Mouse (Mus musculus) ovary, postnatal 36 days (tissue): ENCODE measurements around the gene Aknad1.

Experiments used
- DNase-seq: peaks from one replicate; pipeline ENCODE4 v3.0.0; 2022; ENCODE audit warnings: low spot score, mixed read lengths

The Aknad1 gene

GRCm38 (mm10) chr3:108751061-108751460, 11.6 kb downstream of the Aknad1 start:
- no peak for DNase-seq

DNA sequence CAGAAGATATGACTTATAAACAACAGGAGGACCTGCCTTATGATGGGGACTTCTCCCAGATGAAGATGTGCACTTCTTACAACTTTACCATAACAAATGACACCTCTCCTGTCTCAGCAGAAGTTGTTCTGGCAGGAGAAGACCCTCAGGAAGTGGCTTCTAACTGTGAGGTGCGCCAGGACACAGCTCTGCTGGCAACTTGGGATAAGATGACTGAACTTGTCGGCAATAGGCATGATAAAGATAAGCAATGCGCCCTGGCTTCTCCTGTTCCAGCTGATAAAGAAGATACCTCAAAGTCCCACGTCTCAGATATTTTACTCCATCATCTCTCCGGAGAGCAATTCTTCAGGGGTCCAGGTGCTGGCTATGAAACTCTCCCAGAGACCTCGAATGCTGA, 12.2 kb downstream of the Aknad1 start:
- DNase-seq: no peak

- DNase-seq: no peak
These were observed 15.1 kb downstream of the Aknad1 start for GRCm38 (mm10) chr3:108754541-108754940.

DNA sequence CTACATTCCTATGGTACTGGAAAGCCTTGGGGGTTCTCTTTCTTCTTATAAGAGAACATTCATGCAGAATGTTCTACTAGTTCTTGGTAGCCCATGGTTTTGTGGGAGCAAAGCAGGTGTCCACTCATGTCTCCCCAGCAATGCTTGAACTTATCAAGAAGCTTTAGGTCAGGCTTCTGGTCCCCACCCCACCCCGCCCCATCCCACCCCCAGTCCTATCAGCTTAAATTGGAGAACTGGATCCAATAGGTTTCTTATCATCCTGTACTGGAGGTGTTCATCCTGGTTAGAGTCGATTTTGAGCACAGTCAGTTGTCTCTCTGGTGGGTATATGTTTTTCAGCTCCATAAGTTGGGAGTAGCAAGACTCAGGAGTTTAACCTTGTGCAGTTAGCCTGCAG, 16.1 kb downstream of the Aknad1 start:
- no peak for DNase-seq

DNA sequence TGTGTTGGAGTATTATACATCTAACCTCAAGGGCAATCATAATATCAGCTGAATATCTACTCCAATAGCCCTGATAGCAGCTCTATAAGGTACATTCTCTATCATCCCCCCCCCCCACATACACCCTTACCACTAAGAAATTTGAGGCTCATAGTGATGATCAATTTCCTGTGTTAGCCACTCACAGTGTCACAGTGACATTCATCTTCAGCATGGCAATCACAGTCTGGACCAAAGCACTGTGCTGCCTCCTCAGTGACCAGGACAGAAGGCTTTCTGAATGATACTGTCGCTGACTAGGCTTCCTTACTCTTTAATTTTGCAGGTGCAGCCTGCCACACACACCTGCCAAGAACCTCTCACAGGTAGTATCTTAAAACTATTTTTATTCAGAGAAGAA, 16.7 kb downstream of the Aknad1 start:
- no peak for DNase-seq

DNA sequence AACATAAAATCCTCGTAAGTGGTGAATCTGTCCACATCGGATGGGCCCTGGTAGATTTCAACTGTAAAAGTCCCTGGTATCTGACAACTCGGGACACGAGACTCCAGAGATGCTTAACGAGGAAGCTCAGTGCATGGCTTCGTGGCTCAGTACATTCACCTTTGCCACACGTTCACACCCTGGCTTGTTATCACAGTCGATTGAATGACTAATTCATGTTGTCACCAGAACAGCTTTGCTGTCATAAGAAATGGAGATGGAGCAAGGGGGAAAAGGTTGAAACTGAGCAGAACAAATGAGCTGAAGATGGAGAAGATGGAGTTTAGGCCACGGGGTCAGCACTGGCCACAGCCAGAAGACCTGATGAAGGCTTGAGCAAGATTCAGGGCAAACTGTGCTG, 18.1 kb downstream of the Aknad1 start:
- DNase-seq: no peak

GRCm38 (mm10) chr3:108759566-108760420, 20.3 kb downstream of the Aknad1 start:
- no peak for DNase-seq

DNA sequence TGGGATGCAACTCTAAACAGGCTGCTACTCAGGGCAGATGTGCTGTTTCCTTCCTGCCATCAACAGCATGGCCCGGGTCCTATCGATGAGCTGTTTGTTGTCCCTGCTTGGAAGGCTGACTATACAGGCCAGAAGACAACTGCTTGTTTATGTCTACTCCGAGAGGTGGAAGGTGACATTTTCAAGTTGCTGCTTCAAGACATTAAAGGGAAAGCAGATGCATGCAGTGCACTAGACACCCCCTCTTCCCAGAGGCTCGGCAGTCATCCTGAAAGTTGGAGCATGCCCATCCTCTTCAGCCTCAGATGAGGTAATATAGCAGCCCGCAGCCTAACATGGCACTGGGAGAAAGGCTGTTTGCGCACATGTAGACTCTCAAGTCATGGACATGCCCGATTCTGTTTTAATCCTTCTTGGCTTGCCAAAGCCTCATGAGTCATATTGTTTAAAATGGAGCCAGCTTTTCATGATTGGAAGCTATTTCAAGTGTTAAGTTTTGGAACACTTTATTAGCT, 23.2 kb downstream of the Aknad1 start:
- no peak for DNase-seq

DNA sequence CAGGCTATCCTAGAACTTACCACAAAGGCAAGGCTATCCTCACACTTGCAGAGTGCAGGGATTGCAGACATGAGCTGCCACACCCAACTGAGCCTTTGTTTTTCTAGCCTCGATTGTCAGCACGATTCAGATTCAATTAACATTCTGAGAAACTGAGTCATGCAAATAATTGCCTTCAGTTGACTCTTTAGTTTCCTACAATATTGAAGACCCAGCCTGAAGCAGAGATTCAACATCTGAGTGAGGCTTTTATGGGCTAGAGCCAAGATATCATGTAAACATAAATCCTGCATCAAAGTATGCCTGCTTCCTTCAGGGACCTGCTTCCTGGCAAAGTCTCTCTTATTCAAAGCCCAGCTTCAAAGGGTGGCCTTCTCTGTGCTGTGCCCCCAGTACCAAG, 24.2 kb downstream of the Aknad1 start:
- DNase-seq: no peak

GRCm38 (mm10) chr3:108764976-108765375, 25.5 kb downstream of the Aknad1 start:
- no peak for DNase-seq

DNA sequence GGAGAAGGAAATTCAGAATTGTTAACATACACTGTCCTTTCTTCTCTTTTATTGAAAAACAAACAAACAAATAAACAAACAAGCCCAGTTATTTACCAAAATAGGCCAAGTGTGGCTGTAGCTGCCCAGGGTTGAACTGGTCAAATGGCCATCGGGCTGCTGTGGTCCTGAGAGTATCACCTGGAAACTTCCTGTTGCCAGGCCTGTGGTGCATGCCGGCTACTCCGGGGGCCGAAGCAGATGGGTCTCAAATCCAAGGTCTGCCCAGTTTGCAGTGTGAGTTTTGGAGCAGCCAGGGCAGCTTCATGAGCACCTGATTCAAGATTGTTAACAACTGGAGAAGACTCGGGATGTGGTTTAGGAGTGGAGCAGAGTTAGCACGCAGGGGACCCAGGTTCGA, 26.0 kb downstream of the Aknad1 start:
- no peak for DNase-seq

GRCm38 (mm10) chr3:108766943-108767342, 27.5 kb downstream of the Aknad1 start:
- DNase-seq: no peak

GRCm38 (mm10) chr3:108767416-108767815, 28.0 kb downstream of the Aknad1 start:
- no peak for DNase-seq

DNA sequence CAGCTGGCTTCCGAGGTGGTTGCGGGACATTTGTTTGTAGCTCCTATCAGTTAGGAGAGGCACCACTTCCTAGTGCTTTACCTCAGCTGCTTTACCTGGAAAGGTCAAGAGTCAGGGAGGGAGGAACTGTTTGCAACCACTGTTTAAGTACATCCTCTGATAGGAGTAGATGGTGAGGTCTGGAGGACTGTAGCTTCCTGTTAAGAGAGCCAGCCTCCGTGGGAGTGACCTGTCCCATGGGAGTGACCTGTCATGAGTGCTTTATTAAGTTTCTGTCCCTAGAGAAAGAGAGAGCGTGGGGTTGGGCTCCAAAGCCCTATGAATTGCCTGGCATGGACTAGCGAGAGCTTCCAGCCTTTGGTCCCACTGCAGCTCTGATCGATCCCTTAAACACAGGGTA, 30.1 kb downstream of the Aknad1 start:
- DNase-seq: no peak

GRCm38 (mm10) chr3:108770725-108771368, 31.4 kb downstream of the Aknad1 start:
- DNase-seq: peak; percentile 11

DNA sequence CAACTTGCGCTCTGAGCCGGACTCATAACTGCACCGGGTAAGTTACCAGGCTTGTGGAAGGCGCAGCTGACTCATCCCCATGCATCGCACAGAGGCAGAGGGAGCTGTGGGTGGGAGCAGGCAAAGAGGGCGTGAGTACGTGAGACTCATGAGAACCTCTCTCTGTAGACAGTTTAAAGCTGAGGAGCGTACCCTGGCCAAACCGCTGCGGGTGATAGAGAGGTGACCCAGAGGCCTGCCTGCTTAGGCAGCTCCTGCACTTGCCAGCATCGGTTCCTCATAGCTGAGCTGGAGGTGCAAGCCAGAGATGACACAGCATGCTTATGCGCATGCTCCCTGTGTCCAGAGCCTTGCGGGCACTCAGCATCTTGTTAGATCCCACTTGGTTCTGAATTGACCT, 32.8 kb downstream of the Aknad1 start:
- DNase-seq: no peak

DNA sequence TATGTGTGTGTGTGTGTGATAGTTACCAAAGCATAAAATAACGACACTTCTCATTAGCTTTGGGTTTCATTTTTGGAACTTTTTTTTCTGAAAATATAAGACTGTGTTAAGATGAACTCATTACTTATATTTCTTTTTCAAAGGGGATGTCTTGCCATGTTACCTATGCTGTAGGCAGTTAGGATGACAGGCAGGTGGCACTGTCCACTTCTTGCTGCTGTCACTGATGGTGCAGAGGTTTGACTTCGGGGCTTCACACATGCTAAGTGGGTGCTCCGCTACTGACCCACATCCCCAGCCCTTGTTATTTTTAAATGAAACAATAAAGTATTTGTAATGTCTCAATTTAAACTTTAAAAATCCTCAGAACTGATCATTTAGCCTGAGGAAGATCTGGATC, 33.4 kb downstream of the Aknad1 start:
- DNase-seq: no peak

DNA sequence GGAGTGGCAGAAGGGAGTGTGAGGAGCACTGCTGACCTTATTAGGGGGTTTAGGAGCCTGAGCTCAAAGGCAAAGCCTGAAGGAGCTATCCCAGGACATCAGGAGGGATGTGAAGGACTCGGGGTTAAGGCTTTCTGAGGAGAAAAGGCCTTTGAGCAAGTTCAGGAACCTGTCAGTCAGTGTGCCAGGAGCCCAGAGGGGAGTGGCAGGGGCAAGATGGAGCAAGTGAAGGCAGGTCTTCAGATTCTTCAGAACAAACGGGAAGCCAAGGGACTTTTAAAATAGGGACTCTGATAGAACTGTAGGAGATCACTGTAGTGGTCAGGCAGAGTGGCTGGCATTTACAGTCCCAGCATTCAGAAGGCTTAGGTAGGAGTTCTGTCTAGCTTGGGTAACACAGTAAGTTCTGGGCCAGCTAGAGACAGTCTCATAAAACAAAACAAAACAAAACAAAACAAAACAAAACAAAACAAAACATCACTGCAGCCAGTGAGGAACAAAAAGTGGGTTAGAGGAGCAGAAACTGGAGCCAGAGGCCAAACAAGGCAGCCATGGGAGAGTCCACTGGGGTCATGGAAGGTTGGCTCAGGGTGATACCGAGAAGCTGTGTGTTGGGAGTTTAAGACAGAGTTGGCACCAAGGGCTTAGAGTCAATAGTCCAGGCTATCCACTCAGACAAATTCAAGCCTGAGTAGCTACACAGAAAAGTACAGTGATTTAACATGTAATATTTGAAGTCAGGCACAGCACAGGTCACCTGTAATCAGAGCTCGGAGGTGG, 39.5 kb downstream of the Aknad1 start:
- DNase-seq: no peak

DNA sequence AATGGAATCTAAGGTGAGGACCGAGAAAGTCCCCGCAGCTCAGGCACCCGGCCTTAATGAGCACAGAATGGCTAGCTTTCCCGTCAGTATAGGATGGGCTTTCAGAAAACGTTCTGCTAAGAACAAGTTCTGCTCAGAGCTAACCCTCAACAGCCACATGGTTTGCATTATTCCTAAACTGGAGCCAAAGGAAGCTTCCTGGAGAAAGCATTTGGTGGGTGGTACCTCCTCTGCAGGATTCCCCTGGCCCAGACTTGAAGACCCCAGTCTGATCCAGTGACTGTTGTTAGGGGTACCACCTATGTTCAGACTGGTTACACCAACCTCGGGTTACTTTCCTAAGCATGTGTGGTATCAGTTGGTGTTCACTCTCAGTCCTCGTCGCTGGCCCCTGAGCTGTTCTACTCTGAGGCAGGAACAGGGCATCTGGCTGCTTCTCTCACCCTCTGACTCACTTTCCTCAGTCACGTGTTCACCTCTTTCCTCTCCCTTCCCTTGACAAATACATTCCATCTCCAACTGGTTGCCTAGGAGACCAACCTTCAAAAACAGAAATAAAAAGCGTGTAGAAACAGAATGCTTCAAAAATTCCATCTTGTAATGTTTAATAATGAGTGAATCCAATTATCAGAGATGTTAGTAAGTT, 41.9 kb downstream of the Aknad1 start:
- no peak for DNase-seq

- no peak for DNase-seq
These were observed 42.4 kb downstream of the Aknad1 start for GRCm38 (mm10) chr3:108781884-108782270.

DNA sequence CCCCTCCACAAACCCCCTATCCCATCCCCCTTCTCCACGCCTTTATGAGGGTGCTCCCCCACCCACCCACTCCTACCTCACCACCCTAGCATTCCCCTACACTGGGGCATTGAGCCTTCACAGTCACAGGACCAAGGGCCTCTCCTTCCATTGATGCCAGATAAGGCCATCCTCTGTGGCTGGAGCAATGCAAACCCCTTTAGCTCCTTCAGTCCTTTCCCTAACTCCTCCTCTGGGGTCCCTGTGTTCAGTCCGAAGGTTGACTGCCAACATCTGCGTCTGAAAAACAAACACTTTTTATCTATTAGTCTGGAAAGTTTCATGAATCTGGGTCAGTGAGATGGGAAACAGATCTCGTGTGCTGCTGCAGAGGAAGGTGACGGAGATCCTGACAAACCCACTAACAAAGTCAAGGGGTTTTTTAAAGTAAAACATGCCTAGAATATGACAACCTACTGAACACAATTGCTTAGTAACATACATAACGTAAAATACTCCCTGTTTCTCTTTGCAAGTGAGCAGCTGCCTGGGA, 43.0 kb downstream of the Aknad1 start:
- DNase-seq: no peak

GRCm38 (mm10) chr3:108786520-108786919, 47.1 kb downstream of the Aknad1 start:
- DNase-seq: no peak
